Mouse (Mus musculus): Measurements from ENCODE around the gene Scgb1c1. TPM values are rescaled to one million over a fixed set of nuclear protein-coding genes. Genes with fewer than 3 reads are reported as not detected.

The Scgb1c1 gene
- polyA plus RNA-seq (2015; fragmentation: Nextera tagmentation; extraction: Ambion mirVana) = not detected in 2 replicates

GRCm38 (mm10) chr7:140844905-140845665 is at the start of gene Scgb1c1:
TSS of gene Scgb1c1 (plus strand) at chr7:140845547.
- Histone ChIP-seq H3K4me2 (replicated peaks; ENCODE audit: low read depth) (no peak within 1 kb of the TSS), H3K4me3 (ENCODE audit: low read depth, low read length) (no peak within 1 kb of the TSS), H3K9ac (ENCODE audit: low read depth, low read length) (no peak within 1 kb of the TSS), H3K9me3 (ENCODE audit: control insufficient read depth) (no peaks in the 10 kb centered on the region), H3K27ac (ENCODE audit: low read depth, low read length) (no peak within 1 kb of the TSS), H3K27me3 (replicated peaks; ENCODE audit: control insufficient read depth, insufficient read depth, low read length) (no peaks in the 10 kb centered on the region; the same call in 1 of the 2 replicates), H3K4me1 (replicated peaks; ENCODE audit: control insufficient read depth, insufficient read depth, low read length) (no peaks in the 10 kb centered on the region), H3K36me3 (ENCODE audit: control insufficient read depth, insufficient read depth) (no peaks in the 10 kb centered on the region)
- WGBS = 27% methylated on average over 14 of the region's 14 CpGs
- ATAC-seq = peak; percentile 70
- TF ChIP-seq CTCF (IDR thresholded peaks at IDR 0.05; ENCODE audit: low read depth) = peak; percentile 96

DNA sequence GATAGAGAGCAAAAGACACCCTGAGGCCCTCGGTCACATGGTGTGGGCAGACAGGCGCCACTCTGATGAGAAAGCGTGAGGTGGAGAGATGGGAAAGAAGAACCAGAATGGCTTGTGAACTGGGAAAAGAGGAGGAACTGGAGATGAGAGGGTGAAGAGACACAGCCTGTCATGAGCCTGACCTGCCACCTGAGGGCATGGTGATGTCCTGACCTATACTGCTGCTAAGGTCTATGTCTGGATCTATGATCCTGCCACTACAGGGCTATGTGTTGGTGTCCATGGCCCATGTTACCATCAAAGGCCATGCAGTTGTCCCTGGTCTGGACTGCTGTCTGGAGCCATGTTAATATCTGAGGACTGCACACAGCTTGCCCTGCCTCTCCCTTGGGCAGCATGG is 47.7 kb upstream of the Scgb1c1 start:
- H3K36me3 ChIP-seq (ENCODE audit: control insufficient read depth, insufficient read depth) = no peaks in the 10 kb centered on the region
- peak; percentile 43 for TF ChIP-seq CTCF (IDR thresholded peaks at IDR 0.05; ENCODE audit: low read depth)
- 78% methylated on average over 3 of the region's 3 CpGs for WGBS
- no peaks in the 10 kb centered on the region for H3K9me3 ChIP-seq (ENCODE audit: control insufficient read depth)
- no peak overlapping the region for H3K27ac ChIP-seq (ENCODE audit: low read depth, low read length)
- ATAC-seq = no peak
- no peaks in the 10 kb centered on the region for H3K4me1 ChIP-seq (replicated peaks; ENCODE audit: control insufficient read depth, insufficient read depth, low read length)
- no peaks in the 10 kb centered on the region for H3K27me3 ChIP-seq (replicated peaks; ENCODE audit: control insufficient read depth, insufficient read depth, low read length)
- no peak overlapping the region for H3K9ac ChIP-seq (ENCODE audit: low read depth, low read length)
- no peak overlapping the region for H3K4me2 ChIP-seq (replicated peaks; ENCODE audit: low read depth)
- no peak overlapping the region for H3K4me3 ChIP-seq (ENCODE audit: low read depth, low read length)

DNA sequence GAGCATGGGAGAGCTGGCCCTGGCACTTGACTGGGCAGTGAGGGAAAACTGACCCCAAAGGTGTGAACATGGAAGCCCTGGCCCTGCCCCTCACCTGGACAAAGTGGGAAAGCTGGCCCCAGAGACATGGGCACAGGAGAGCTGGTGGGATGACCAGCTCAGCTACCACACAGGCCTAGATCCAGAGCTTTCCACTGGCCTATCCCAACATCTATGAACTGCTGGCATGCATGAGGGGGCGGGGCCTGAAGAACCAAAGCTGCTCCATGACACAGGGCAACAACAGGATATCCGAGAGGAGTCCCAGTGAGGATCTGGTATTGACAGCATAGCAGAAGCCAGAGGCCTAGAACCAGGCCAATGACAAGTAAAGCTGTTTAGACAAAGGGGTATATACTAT is 47.1 kb upstream of the Scgb1c1 start:
- Histone ChIP-seq H3K4me2 (replicated peaks; ENCODE audit: low read depth) (no peak overlapping the region), H3K9ac (ENCODE audit: low read depth, low read length) (no peak overlapping the region), H3K27me3 (replicated peaks; ENCODE audit: control insufficient read depth, insufficient read depth, low read length) (no peaks in the 10 kb centered on the region), H3K27ac (ENCODE audit: low read depth, low read length) (no peak overlapping the region), H3K9me3 (ENCODE audit: control insufficient read depth) (no peaks in the 10 kb centered on the region), H3K4me3 (ENCODE audit: low read depth, low read length) (no peak overlapping the region), H3K36me3 (ENCODE audit: control insufficient read depth, insufficient read depth) (no peaks in the 10 kb centered on the region), H3K4me1 (replicated peaks; ENCODE audit: control insufficient read depth, insufficient read depth, low read length) (no peaks in the 10 kb centered on the region)
- 64% methylated on average over 2 of the region's 2 CpGs for WGBS
- ATAC-seq = no peak
- TF ChIP-seq CTCF (IDR thresholded peaks at IDR 0.05; ENCODE audit: low read depth) = no peak

- Histone ChIP-seq H3K4me3 (ENCODE audit: low read depth, low read length) (no peak overlapping the region), H3K9me3 (ENCODE audit: control insufficient read depth) (no peaks in the 10 kb centered on the region), H3K9ac (ENCODE audit: low read depth, low read length) (no peak overlapping the region), H3K4me2 (replicated peaks; ENCODE audit: low read depth) (no peak overlapping the region), H3K27me3 (replicated peaks; ENCODE audit: control insufficient read depth, insufficient read depth, low read length) (no peaks in the 10 kb centered on the region), H3K27ac (ENCODE audit: low read depth, low read length) (no peak overlapping the region), H3K36me3 (ENCODE audit: control insufficient read depth, insufficient read depth) (no peaks in the 10 kb centered on the region), H3K4me1 (replicated peaks; ENCODE audit: control insufficient read depth, insufficient read depth, low read length) (no peaks in the 10 kb centered on the region)
- ATAC-seq = no peak
- 72% methylated on average over 6 of the region's 6 CpGs for WGBS
- no peak for TF ChIP-seq CTCF (IDR thresholded peaks at IDR 0.05; ENCODE audit: low read depth)
Observed at GRCm38 (mm10) chr7:140802629-140803028, 42.7 kb upstream of the Scgb1c1 start.

- H3K9me3 ChIP-seq (ENCODE audit: control insufficient read depth) = no peaks in the 10 kb centered on the region
- H3K4me3 ChIP-seq (ENCODE audit: low read depth, low read length) = no peak overlapping the region
- H3K27ac ChIP-seq (ENCODE audit: low read depth, low read length) = no peak overlapping the region
- H3K27me3 ChIP-seq (replicated peaks; ENCODE audit: control insufficient read depth, insufficient read depth, low read length) = no peaks in the 10 kb centered on the region
- H3K4me1 ChIP-seq (replicated peaks; ENCODE audit: control insufficient read depth, insufficient read depth, low read length) = no peaks in the 10 kb centered on the region
- H3K36me3 ChIP-seq (ENCODE audit: control insufficient read depth, insufficient read depth) = no peaks in the 10 kb centered on the region
- 24% methylated on average over 1 of the region's 1 CpGs for WGBS
- H3K9ac ChIP-seq (ENCODE audit: low read depth, low read length) = no peak overlapping the region
- no peak overlapping the region for H3K4me2 ChIP-seq (replicated peaks; ENCODE audit: low read depth)
- peak; percentile 79 for TF ChIP-seq CTCF (IDR thresholded peaks at IDR 0.05; ENCODE audit: low read depth)
- ATAC-seq = peak; percentile 25; the same call in 1 of the 2 replicates
Observed at GRCm38 (mm10) chr7:140805704-140806103, 39.6 kb upstream of the Scgb1c1 start.

- Histone ChIP-seq H3K9ac (ENCODE audit: low read depth, low read length) (no peak overlapping the region), H3K4me2 (replicated peaks; ENCODE audit: low read depth) (no peak overlapping the region), H3K36me3 (ENCODE audit: control insufficient read depth, insufficient read depth) (no peaks in the 10 kb centered on the region), H3K9me3 (ENCODE audit: control insufficient read depth) (no peaks in the 10 kb centered on the region), H3K4me3 (ENCODE audit: low read depth, low read length) (no peak overlapping the region), H3K4me1 (replicated peaks; ENCODE audit: control insufficient read depth, insufficient read depth, low read length) (no peaks in the 10 kb centered on the region), H3K27me3 (replicated peaks; ENCODE audit: control insufficient read depth, insufficient read depth, low read length) (no peaks in the 10 kb centered on the region), H3K27ac (ENCODE audit: low read depth, low read length) (no peak overlapping the region)
- ATAC-seq = no peak
- TF ChIP-seq CTCF (IDR thresholded peaks at IDR 0.05; ENCODE audit: low read depth) = peak; percentile 40
- WGBS = 92% methylated on average over 6 of the region's 6 CpGs
Observed at GRCm38 (mm10) chr7:140810496-140810895, 34.9 kb upstream of the Scgb1c1 start.

Measured in intestine, postnatal 0 days (tissue).